Mouse (Mus musculus) kidney, adult 2 months (tissue): ENCODE data around the gene Mctp1.

Experiments used
- CTCF ChIP-seq: fragments of 200-500 bp; conservative IDR thresholded peaks from 2 replicates; pipeline ENCODE4 v1.5.1; 2011; ENCODE audit warnings: low read depth, mild to moderate bottlenecking, control low read depth, low read length, moderate library complexity, mixed read lengths; ENCODE audit not compliant: insufficient read depth, insufficient read length
- POLR2A ChIP-seq: fragments of 200-500 bp; IDR thresholded peaks from one replicate; pipeline ENCODE4 v1.6.1; 2011; ENCODE audit warnings: low read depth, low read length, control low read depth

- no peak for TF ChIP-seq CTCF
- no peak for TF ChIP-seq POLR2A
These were observed 466.2 kb downstream of the Mctp1 start for GRCm38 (mm10) chr13:76850412-76851054.
